Mouse (Mus musculus) embryonic facial prominence, embryonic 12.5 days (tissue): ENCODE data around the gene Nup62. TPM values are rescaled to one million over a fixed set of nuclear protein-coding genes. Genes with fewer than 3 reads are reported as not detected.
A peak's percentile ranks its signal among the peaks of the same experiment; 100 is the strongest.

Experiments used
- ATAC-seq: fragments of 200-750 bp; cut with Nextera tagmentation; 2 replicates; pipeline ENCODE4 v1.8.0; 2017; ENCODE audit not compliant: insufficient number of reproducible peaks, insufficient read depth, low FRiP score, low TSS enrichment
- H3K27ac ChIP-seq: fragments of 300-500 bp; sonication (generic); 2 replicates; pipeline ENCODE4 v1.5.1; 2016; ENCODE audit warnings: mild to moderate bottlenecking
- H3K27me3 ChIP-seq: fragments of 300-500 bp; sonication (generic); 2 replicates; pipeline ENCODE4 v1.6.1; 2016; ENCODE audit warnings: mild to moderate bottlenecking, moderate library complexity
- H3K36me3 ChIP-seq: fragments of 300-500 bp; sonication (generic); 2 replicates; pipeline ENCODE4 v1.6.1; 2016; ENCODE audit warnings: mild to moderate bottlenecking
- H3K4me1 ChIP-seq: fragments of 300-500 bp; sonication (generic); 2 replicates; pipeline ENCODE4 v1.6.1; 2016
- H3K4me2 ChIP-seq: fragments of 300-500 bp; sonication (generic); replicated peaks from 2 replicates; pipeline ENCODE4 v1.6.1; 2016; ENCODE audit warnings: mild to moderate bottlenecking, moderate library complexity
- H3K4me3 ChIP-seq: fragments of 300-500 bp; sonication (generic); 2 replicates; pipeline ENCODE4 v1.5.1; 2016; ENCODE audit warnings: mild to moderate bottlenecking
- H3K9ac ChIP-seq: fragments of 300-500 bp; sonication (generic); 2 replicates; pipeline ENCODE4 v1.6.1; 2016; ENCODE audit warnings: mild to moderate bottlenecking, moderate library complexity
- H3K9me3 ChIP-seq: fragments of 300-500 bp; sonication (generic); 2 replicates; pipeline ENCODE4 v1.6.1; 2016; ENCODE audit warnings: mild to moderate bottlenecking, moderate library complexity
- WGBS: fragments of 180-500 bp; shearing (Covaris S2); methylation state at CpG from one replicate; pipeline ENCODE4 v1.1.7; 2016; 5-methylcytosine and 5-hydroxymethylcytosine counted together
- polyA plus RNA-seq: library from polyadenylated mRNA; unstranded; fragments of >200 nt; fragmentation: Nextera tagmentation; extraction: Ambion mirVana; gene quantifications from 2 replicates; pipeline ENCODE4 v1.2.1, GENCODE M21; 2016

Gene Nup62
- polyA plus RNA-seq, 1 experiment from 2014 or later = 104 TPM

DNA sequence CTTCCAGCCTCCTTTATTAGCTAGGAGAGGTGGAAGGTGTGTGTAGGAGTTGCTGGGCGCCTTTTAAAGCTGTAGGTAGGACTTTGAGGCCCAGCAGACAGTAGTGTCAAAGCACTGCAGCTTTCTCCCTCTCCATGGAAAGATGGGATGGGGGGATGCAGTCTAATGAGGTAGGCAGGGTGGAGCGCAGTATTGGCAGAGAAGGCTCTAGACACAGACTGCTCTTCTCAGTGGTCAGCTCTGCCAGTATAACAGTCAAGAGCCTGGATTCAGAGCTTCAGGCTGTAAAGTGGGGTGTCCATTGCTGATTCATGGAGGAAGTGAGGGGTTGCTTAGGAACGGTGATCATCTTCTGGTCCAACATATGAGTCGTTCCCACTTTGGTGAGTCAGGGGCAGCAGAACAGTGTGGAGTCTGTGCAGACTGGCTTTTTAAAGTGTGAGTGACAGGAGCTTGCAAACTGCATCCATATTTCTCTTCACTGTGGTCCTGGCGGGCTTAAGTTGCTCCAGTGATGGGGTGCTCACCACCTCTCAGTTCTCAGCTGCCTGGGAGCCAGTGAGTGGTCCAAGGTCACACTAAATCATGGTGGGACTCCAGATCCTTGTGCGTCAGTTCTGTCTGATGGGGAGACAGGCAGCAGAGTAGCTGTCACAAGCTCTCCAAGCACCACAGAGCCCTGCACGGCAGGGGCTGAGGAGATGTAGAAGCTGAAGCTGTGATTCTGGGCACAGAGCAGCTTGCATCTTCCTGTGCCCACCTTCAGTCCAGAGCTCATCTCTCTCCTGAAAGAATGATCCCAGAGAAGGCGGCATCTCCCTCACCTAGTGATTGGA lies 35.1 kb downstream of the Nup62 start:
- peak overlapping the region; percentile 77 for H3K4me3 ChIP-seq
- peaks cover 23% of the 10 kb centered on the region for H3K36me3 ChIP-seq
- ATAC-seq = no peak
- no peaks in the 10 kb centered on the region for H3K9me3 ChIP-seq
- peak overlapping the region; percentile 85 for H3K4me2 ChIP-seq
- 78% methylated on average over 8 of the region's 8 CpGs for WGBS
- H3K9ac ChIP-seq = peak overlapping the region; percentile 81
- peaks cover 34% of the 10 kb centered on the region for H3K4me1 ChIP-seq
- H3K27ac ChIP-seq = peak overlapping the region; percentile 96
- no peaks in the 10 kb centered on the region for H3K27me3 ChIP-seq

DNA sequence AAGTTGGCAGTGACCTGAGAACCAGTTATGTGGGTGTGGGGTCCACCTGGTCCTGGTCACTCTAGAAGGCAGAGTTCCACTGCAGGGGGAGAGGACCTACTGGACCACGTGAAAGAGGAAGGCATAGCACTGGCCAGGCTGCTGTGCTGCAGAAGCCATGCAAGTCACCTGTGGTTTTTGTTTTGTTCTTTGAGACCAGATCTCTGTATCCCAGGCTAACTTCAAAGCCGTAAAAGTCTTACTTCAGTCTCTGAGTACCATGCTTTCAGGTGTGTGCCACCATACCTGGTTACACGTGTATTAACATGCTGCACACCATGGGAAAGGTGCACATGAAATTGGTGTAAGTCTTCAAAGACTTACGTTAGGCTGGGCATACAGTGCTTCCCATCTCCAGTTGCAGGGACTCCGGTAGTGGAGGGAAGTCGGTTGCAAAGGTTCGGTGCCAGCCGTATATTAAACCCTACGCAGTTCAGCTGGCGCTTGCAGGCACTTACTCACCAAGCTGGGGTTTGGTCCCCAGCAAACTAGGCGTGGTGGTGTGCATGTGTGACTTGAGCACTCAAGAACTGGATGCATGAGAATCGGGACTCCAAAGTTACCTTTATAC lies 35.8 kb downstream of the Nup62 start:
- ATAC-seq = no peak
- no peaks in the 10 kb centered on the region for H3K27me3 ChIP-seq
- H3K9me3 ChIP-seq = no peaks in the 10 kb centered on the region
- WGBS = 92% methylated on average over 12 of the region's 12 CpGs
- peaks cover 16% of the 10 kb centered on the region for H3K36me3 ChIP-seq
- H3K4me3 ChIP-seq = peak overlapping the region; percentile 77; the same call in 1 of the 2 replicates
- H3K9ac ChIP-seq = peak overlapping the region; percentile 81; the same call in 1 of the 2 replicates
- peaks cover 39% of the 10 kb centered on the region for H3K4me1 ChIP-seq
- no peak overlapping the region for H3K27ac ChIP-seq
- no peak overlapping the region for H3K4me2 ChIP-seq

DNA sequence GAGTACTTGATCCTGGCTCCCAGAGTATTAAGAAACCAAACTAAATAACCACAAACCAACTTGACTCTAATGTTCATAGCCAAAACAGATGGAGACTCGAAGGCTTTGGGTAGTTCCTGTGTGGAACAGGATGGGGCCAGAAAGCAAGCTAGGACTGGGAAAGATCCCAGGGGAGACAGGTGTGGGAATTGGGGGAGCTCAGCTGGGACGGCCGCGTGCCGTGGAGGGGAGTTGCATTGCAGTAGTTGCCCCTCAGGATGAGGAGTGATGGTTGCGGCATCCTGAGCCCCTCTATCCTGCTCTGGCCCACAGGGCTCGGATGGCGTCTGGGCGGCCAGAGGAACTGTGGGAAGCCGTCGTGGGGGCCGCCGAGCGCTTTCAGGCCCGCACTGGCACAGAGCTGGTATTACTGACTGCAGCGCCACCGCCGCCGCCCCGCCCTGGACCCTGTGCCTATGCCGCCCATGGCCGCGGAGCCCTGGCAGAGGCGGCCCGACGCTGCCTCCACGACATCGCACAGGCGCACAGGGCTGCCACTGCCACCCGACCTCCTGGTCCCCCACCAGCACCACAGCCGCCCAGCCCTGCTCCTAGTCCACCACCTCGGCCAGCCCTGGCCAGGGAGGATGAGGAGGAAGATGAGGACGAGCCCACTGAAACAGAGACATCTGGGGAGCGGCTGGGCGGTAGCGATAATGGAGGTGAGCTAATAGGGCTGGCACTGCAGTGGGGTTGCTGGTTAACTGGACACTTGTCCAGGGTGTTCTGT lies 36.6 kb downstream of the Nup62 start:
- Histone ChIP-seq H3K27ac (0 out of 2 replicates have a peak overlapping the region, but pooled peaks have one; percentile 25), H3K36me3 (peaks cover 13% of the 10 kb centered on the region; the same call in 1 of the 2 replicates), H3K27me3 (no peaks in the 10 kb centered on the region), H3K4me2 (no peak overlapping the region), H3K4me3 (0 out of 2 replicates have a peak overlapping the region, but pooled peaks have one; percentile 5), H3K4me1 (peaks cover 38% of the 10 kb centered on the region), H3K9ac (no peak overlapping the region), H3K9me3 (no peaks in the 10 kb centered on the region)
- WGBS = 93% methylated on average over 36 of the region's 36 CpGs
- ATAC-seq = no peak

DNA sequence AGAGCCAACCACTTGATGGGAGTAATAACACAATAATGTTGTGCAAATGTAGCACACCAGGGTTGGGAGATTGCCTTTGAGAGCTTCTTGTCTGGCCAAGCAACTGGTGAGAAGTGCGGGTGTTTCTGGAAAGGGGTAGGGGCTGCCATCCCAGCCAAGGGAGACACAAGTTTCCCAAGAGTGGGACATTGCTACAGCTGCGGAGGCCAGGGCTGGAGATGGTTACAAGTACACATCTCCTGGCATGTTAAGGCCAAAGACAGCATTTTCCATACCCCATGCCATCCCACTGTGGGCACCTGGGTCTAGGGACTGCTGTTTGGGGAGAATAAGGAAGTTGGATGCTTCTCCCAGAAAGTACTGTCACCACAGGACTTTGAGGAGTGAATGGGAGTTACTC lies 37.2 kb downstream of the Nup62 start:
- Histone ChIP-seq H3K27ac (no peak overlapping the region), H3K4me2 (no peak overlapping the region), H3K9ac (no peak overlapping the region), H3K36me3 (peaks cover 13% of the 10 kb centered on the region; the same call in 1 of the 2 replicates), H3K4me1 (peaks cover 37% of the 10 kb centered on the region), H3K27me3 (no peaks in the 10 kb centered on the region), H3K9me3 (no peaks in the 10 kb centered on the region), H3K4me3 (no peak overlapping the region)
- no peak for ATAC-seq
- 93% methylated on average over 2 of the region's 2 CpGs for WGBS

DNA sequence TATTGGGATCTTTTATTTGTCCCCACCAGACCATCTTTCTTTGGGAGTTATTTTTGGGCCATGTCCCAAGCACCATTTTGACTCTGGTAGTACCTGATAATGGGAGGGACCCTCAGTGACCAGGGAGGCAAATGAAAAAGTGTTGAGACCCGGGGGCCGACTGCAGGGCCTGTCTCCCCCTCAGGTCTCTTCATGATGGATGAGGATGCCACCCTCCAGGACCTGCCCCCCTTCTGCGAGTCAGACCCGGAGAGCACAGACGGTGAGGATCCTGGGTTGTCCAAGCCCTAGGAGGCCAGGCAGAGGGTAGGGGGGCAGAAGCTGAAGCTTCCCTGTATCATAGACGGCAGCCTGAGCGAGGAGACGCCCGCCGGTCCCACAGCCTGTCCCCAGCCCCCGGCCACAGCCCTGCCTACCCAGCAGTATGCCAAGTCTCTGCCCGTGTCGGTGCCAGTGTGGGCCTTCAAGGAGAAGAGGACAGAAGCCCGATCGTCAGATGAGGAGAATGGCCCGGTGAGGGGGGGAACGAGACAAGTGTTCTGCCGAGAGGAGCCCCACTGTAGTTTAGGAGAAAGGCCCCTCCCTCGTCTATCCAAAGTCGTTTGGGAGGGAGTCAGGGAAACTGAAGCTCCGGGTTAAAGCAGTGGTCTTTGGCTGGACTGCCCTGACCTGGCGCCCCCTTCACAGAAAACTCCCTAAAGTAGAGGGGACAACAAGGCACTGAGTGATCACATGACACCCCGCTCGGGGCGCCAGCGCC lies 37.9 kb downstream of the Nup62 start:
- Histone ChIP-seq H3K27ac (peak overlapping the region; percentile 89), H3K4me3 (peak overlapping the region; percentile 44), H3K9ac (peak overlapping the region; percentile 54), H3K36me3 (peaks cover 13% of the 10 kb centered on the region; the same call in 1 of the 2 replicates), H3K27me3 (no peaks in the 10 kb centered on the region), H3K4me2 (peak overlapping the region; percentile 74), H3K4me1 (peaks cover 42% of the 10 kb centered on the region), H3K9me3 (no peaks in the 10 kb centered on the region)
- ATAC-seq = no peak
- WGBS = 37% methylated on average over 26 of the region's 26 CpGs

DNA sequence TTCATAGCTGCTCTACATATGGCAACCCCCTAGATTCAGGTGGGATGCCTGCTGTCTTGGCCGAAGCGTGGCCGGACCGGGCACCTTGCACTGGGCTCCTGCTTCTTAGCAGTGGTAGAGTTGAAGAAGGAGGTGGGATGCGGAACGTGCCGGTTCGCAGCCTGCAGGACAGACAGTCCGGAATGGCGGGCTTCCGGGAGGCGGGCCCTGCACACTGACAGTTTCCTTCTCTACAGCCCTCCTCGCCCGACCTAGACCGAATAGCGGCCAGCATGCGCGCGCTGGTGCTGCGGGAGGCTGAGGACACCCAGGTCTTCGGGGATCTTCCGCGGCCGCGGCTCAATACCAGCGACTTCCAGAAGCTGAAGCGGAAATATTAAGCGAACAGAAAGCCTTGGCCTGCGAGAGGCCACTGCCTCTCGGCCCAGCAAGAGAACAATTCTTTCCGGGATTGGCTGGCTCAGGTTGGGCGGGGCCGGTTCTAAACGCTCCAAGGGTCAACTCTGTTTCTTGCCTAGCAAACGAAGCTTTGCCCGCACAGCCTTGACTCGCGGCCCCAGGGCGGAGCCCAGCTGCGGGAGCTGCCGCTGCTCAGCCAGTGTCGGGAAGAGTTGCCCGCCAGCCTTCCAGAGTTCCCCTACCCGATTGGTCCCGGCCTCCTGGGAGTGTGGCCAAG lies 38.6 kb downstream of the Nup62 start:
- peaks cover 42% of the 10 kb centered on the region for H3K4me1 ChIP-seq
- WGBS = 2% methylated on average over 45 of the region's 45 CpGs

DNA sequence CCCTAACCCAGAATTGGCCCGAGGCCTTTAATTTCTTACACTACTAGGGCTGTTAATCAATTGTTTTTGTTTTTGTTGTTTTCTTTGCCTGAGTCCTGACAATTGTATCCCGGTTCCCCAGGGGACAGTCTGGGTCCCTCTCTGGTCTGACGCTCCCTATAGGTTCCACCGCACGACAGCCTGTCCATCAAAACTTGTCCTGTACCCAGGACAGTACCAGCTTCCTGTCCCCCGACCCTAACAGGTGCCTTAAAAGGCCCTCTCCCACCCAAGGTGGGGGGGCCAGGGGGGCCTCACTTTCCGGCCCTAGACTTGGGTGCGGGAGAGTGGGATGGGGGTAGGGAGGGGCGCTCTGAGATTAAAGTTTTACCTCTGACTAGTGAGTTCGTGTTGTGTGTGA lies 39.1 kb downstream of the Nup62 start:
- H3K4me3 ChIP-seq = peak overlapping the region; percentile 44
- H3K27me3 ChIP-seq = no peaks in the 10 kb centered on the region
- H3K4me1 ChIP-seq = peaks cover 42% of the 10 kb centered on the region
- H3K9me3 ChIP-seq = no peaks in the 10 kb centered on the region
- H3K9ac ChIP-seq = peak overlapping the region; percentile 54
- peaks cover 13% of the 10 kb centered on the region; the same call in 1 of the 2 replicates for H3K36me3 ChIP-seq
- ATAC-seq = no peak
- H3K27ac ChIP-seq = peak overlapping the region; percentile 89
- 43% methylated on average over 10 of the region's 10 CpGs for whole genome bisulfite sequencing
- peak overlapping the region; percentile 74 for H3K4me2 ChIP-seq

More for the DNA sequence above, 38.6 kb downstream of the Nup62 start:
- peaks cover 13% of the 10 kb centered on the region; the same call in 1 of the 2 replicates for H3K36me3 ChIP-seq
- H3K4me3 ChIP-seq = peak overlapping the region; percentile 44
- H3K9me3 ChIP-seq = no peaks in the 10 kb centered on the region
- peak overlapping the region; percentile 89 for H3K27ac ChIP-seq
- ATAC-seq = 0 out of 2 replicates have a peak, but pooled peaks have one; percentile 11
- H3K27me3 ChIP-seq = no peaks in the 10 kb centered on the region
- H3K4me2 ChIP-seq = peak overlapping the region; percentile 74
- peak overlapping the region; percentile 54 for H3K9ac ChIP-seq

DNA sequence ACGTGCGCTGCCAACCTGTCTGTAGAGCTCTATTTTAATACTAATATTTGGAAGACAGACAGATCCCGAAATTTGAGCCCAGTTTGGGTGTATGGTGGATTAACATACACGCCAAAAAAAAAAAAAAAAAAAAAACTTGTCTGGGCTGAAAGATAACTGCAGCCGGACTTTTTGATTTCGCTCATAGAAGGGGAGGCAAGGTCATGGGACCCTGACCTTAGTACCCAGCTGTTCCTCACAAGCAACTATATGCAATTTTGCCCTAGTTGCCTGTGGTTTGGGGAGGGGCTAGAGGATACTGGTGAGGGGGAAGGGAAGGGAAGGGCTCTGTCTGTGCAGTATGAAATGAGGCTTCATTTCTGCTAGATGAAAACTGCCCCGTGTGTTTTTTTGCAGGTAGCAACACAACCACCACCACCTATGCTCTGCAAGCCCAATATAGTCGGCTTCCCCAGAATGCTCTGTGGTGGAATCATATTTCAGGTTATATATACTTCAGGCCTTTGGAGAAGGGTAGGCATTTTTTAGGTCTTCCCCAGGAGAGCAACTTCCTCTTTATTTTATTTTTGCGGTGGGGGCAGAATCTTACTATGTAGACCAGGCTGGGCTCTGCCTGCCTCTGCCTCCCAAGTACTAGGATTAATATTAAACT lies 40.5 kb downstream of the Nup62 start:
- Histone ChIP-seq H3K4me3 (peak overlapping the region; percentile 75), H3K27ac (peak overlapping the region; percentile 92), H3K9me3 (no peaks in the 10 kb centered on the region), H3K4me2 (peak overlapping the region; percentile 80), H3K9ac (no peak overlapping the region), H3K27me3 (no peaks in the 10 kb centered on the region), H3K4me1 (peaks cover 40% of the 10 kb centered on the region), H3K36me3 (peaks cover 12% of the 10 kb centered on the region; the same call in 1 of the 2 replicates)
- 61% methylated on average over 9 of the region's 9 CpGs for WGBS
- ATAC-seq = no peak

DNA sequence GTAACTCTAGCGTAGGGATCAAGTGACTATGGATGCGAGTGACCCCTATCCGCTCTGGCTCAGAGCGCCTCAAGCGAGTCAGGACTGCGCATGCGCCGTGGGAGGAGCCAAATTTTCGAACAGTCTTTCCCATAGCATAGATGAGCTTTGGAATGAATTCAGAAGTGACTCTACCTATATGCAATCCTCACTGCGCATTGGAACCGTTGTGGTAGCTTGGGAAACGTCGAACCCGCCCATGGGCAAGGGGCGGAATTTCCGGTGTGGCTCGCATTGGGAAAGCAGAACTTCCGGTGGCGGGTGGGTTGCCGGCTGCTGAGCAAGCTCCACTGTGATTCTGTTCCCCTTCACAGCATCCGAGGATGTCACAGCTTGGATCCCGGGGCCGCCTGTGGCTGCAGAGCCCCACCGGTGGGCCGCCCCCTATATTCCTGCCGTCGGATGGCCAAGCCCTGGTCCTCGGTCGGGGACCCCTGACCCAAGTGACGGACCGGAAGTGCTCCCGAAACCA lies 41.2 kb downstream of the Nup62 start, which contains the start of gene Pnkp:
TSS of gene Pnkp (plus strand) at position 98 of the 511 bp plus-strand sequence.
- Histone ChIP-seq H3K9me3 (no peaks in the 10 kb centered on the region), H3K9ac (peak within 1 kb of the TSS; percentile 78), H3K4me2 (peak within 1 kb of the TSS; percentile 80), H3K27me3 (no peaks in the 10 kb centered on the region), H3K4me3 (peak within 1 kb of the TSS; percentile 75), H3K4me1 (peaks cover 40% of the 10 kb centered on the region), H3K36me3 (peaks cover 17% of the 10 kb centered on the region), H3K27ac (peak within 1 kb of the TSS; percentile 92)
- ATAC-seq = peak; percentile 8; the same call in 1 of the 2 replicates
- under 1% methylated on average over 32 of the region's 32 CpGs for WGBS

DNA sequence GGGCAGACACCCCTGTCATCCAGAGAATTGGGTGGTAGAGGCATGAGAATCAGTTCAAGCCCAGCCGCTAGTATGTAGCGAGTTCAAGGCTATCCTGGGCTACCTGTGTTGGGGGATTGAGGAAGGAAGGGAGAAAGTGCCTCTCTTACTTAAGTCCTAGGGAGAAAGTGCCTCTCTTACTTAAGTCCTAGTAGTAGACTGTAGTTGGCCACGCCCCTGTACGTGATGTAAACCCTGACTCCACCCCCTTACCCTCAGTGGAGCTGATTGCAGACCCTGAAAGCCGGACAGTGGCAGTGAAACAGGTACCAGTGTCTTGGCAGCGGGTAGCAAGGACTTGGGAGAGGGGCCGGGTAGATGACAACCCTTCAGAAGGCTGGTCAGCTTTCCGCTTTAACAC lies 42.0 kb downstream of the Nup62 start:
- peak overlapping the region; percentile 78 for H3K9ac ChIP-seq
- H3K36me3 ChIP-seq = peaks cover 18% of the 10 kb centered on the region
- H3K4me2 ChIP-seq = peak overlapping the region; percentile 80
- H3K4me3 ChIP-seq = peak overlapping the region; percentile 75
- no peak for ATAC-seq
- H3K27ac ChIP-seq = peak overlapping the region; percentile 92; the same call in 1 of the 2 replicates
- H3K4me1 ChIP-seq = peaks cover 34% of the 10 kb centered on the region
- H3K9me3 ChIP-seq = no peaks in the 10 kb centered on the region
- H3K27me3 ChIP-seq = no peaks in the 10 kb centered on the region
- 30% methylated on average over 8 of the region's 8 CpGs for WGBS
